Mouse (Mus musculus) cerebellum, adult 2 months (tissue): Measurements from ENCODE around the gene Rhog.

Experiments used
- CTCF ChIP-seq: fragments of 200-500 bp; IDR thresholded peaks from 2 replicates; pipeline ENCODE4 v1.5.1; 2011; ENCODE audit warnings: low read depth, mild to moderate bottlenecking, control low read depth, low read length, moderate library complexity, borderline replicate concordance; ENCODE audit not compliant: insufficient read depth
- POLR2A ChIP-seq: fragments of 200-500 bp; IDR thresholded peaks from 2 replicates; pipeline ENCODE4 v1.6.1; 2011; ENCODE audit warnings: low read length, control low read depth, borderline replicate concordance; ENCODE audit not compliant: insufficient read depth

DNA sequence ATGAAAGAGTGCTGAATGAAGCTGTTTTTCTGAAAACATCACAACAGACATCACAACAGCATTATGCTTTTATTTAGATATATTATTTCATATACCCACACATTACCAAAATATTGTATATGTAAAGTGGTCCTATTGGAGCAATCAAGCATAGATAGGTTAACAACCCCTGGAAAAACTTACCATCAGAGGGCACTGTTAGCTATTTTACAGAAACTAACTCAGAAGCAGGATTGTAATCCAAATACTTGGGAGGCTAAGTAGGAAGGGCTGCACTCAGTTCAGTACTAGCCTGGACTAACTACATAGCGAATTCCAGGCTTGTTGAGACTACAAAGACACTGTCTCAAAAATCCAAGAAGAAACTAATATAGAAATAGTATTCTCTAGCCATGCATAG, 63.5 kb downstream of the Rhog start:
- TF ChIP-seq CTCF = no peak
- no peak for TF ChIP-seq POLR2A
